Mouse (Mus musculus): Measurements from ENCODE around the gene Fam214b. TPM values are rescaled to one million over a fixed set of nuclear protein-coding genes. Genes with fewer than 3 reads are reported as not detected.

Gene Fam214b
- polyA plus RNA-seq, 1 experiment from 2014 or later = 44.8 TPM

- ATAC-seq (replicated peaks) = no peak
- no peaks in the 10 kb centered on the region for H3K9me3 ChIP-seq
- H3K4me1 ChIP-seq = peaks cover 40% of the 10 kb centered on the region
- H3K4me3 ChIP-seq = no peak overlapping the region
- no peak overlapping the region for H3K27ac ChIP-seq (replicated peaks)
- H3K36me3 ChIP-seq = peaks cover 41% of the 10 kb centered on the region
- no peak overlapping the region for H3K9ac ChIP-seq (replicated peaks)
- no peak overlapping the region for H3K4me2 ChIP-seq (replicated peaks)
- H3K27me3 ChIP-seq = no peaks in the 10 kb centered on the region
- 87% methylated on average over 10 of the region's 10 CpGs for WGBS
These were observed 9.7 kb downstream of the Fam214b start for GRCm38 (mm10) chr4:43036356-43036755.

GRCm38 (mm10) chr4:43035851-43036250 lies 10.2 kb downstream of the Fam214b start:
- Histone ChIP-seq H3K27ac (replicated peaks) (no peak overlapping the region), H3K9me3 (no peaks in the 10 kb centered on the region), H3K36me3 (peaks cover 41% of the 10 kb centered on the region), H3K9ac (replicated peaks) (no peak overlapping the region), H3K27me3 (no peaks in the 10 kb centered on the region), H3K4me2 (replicated peaks) (no peak overlapping the region), H3K4me3 (no peak overlapping the region), H3K4me1 (peaks cover 39% of the 10 kb centered on the region)
- no peak for ATAC-seq (replicated peaks)
- 88% methylated on average over 6 of the region's 6 CpGs for WGBS

- WGBS = 84% methylated on average over 14 of the region's 14 CpGs
- no peak for ATAC-seq (replicated peaks)
- H3K36me3 ChIP-seq = peaks cover 54% of the 10 kb centered on the region
These were observed 12.5 kb downstream of the Fam214b start for GRCm38 (mm10) chr4:43033481-43033880.

GRCm38 (mm10) chr4:43032501-43032900 lies 13.5 kb downstream of the Fam214b start:
- Histone ChIP-seq H3K9ac (replicated peaks) (no peak overlapping the region), H3K4me3 (no peak overlapping the region), H3K9me3 (no peaks in the 10 kb centered on the region), H3K36me3 (peaks cover 64% of the 10 kb centered on the region), H3K4me1 (peaks cover 26% of the 10 kb centered on the region), H3K27me3 (no peaks in the 10 kb centered on the region), H3K4me2 (replicated peaks) (no peak overlapping the region), H3K27ac (replicated peaks) (peak overlapping the region; percentile 90)
- 92% methylated on average over 1 of the region's 1 CpGs for WGBS
- ATAC-seq (replicated peaks) = no peak

More at GRCm38 (mm10) chr4:43033481-43033880, 12.5 kb downstream of the Fam214b start:
- H3K9ac ChIP-seq (replicated peaks) = no peak overlapping the region
- no peak overlapping the region for H3K4me3 ChIP-seq
- H3K9me3 ChIP-seq = no peaks in the 10 kb centered on the region
- H3K4me2 ChIP-seq (replicated peaks) = no peak overlapping the region
- H3K27ac ChIP-seq (replicated peaks) = no peak overlapping the region
- peaks cover 35% of the 10 kb centered on the region for H3K4me1 ChIP-seq
- no peaks in the 10 kb centered on the region for H3K27me3 ChIP-seq

- peak within 1 kb of the TSS; percentile 90 for H3K27ac ChIP-seq (replicated peaks)
- WGBS = under 1% methylated on average over 38 of the region's 38 CpGs
- peak within 1 kb of the TSS; percentile 71 for H3K4me2 ChIP-seq (replicated peaks)
- peak; percentile 97 for ATAC-seq (replicated peaks)
- H3K9ac ChIP-seq (replicated peaks) = peak within 1 kb of the TSS; percentile 82
- no peaks in the 10 kb centered on the region for H3K27me3 ChIP-seq
- H3K4me3 ChIP-seq = peak within 1 kb of the TSS; percentile 64
- peaks cover 69% of the 10 kb centered on the region for H3K36me3 ChIP-seq
- peaks cover 21% of the 10 kb centered on the region for H3K4me1 ChIP-seq
- H3K9me3 ChIP-seq = no peaks in the 10 kb centered on the region
These were observed 14.6 kb downstream of the Fam214b start, which contains the start of gene Stoml2 for GRCm38 (mm10) chr4:43031237-43031995. Gene Stoml2 (minus strand): TSS chr4:43031710.

GRCm38 (mm10) chr4:43030780-43031230 lies 15.2 kb downstream of the Fam214b start:
- no peaks in the 10 kb centered on the region for H3K9me3 ChIP-seq
- 3% methylated on average over 28 of the region's 28 CpGs for WGBS
- H3K4me2 ChIP-seq (replicated peaks) = peak overlapping the region; percentile 71
- H3K27me3 ChIP-seq = no peaks in the 10 kb centered on the region
- H3K4me1 ChIP-seq = peaks cover 21% of the 10 kb centered on the region
- peak; percentile 64 for ATAC-seq (replicated peaks)
- H3K36me3 ChIP-seq = peaks cover 64% of the 10 kb centered on the region
- H3K9ac ChIP-seq (replicated peaks) = peak overlapping the region; percentile 82
- peak overlapping the region; percentile 64 for H3K4me3 ChIP-seq
- peak overlapping the region; percentile 90 for H3K27ac ChIP-seq (replicated peaks)

GRCm38 (mm10) chr4:43030352-43030751 lies 15.7 kb downstream of the Fam214b start:
- no peaks in the 10 kb centered on the region for H3K27me3 ChIP-seq
- peak overlapping the region; percentile 90 for H3K27ac ChIP-seq (replicated peaks)
- peak overlapping the region; percentile 64 for H3K4me3 ChIP-seq
- H3K9me3 ChIP-seq = no peaks in the 10 kb centered on the region
- H3K4me1 ChIP-seq = peaks cover 21% of the 10 kb centered on the region
- WGBS = 77% methylated on average over 9 of the region's 9 CpGs
- H3K4me2 ChIP-seq (replicated peaks) = peak overlapping the region; percentile 71
- ATAC-seq (replicated peaks) = no peak
- peak overlapping the region; percentile 82 for H3K9ac ChIP-seq (replicated peaks)
- H3K36me3 ChIP-seq = peaks cover 59% of the 10 kb centered on the region

- H3K9me3 ChIP-seq = no peaks in the 10 kb centered on the region
- no peak for ATAC-seq (replicated peaks)
- no peaks in the 10 kb centered on the region for H3K27me3 ChIP-seq
- peaks cover 25% of the 10 kb centered on the region for H3K4me1 ChIP-seq
- H3K36me3 ChIP-seq = peaks cover 53% of the 10 kb centered on the region
- no peak overlapping the region for H3K9ac ChIP-seq (replicated peaks)
- H3K27ac ChIP-seq (replicated peaks) = no peak overlapping the region
- H3K4me2 ChIP-seq (replicated peaks) = peak overlapping the region; percentile 71
- 95% methylated on average over 9 of the region's 9 CpGs for WGBS
- no peak overlapping the region for H3K4me3 ChIP-seq
These were observed 16.3 kb downstream of the Fam214b start for GRCm38 (mm10) chr4:43029749-43030148.

- Histone ChIP-seq H3K9ac (replicated peaks) (no peak overlapping the region), H3K4me2 (replicated peaks) (no peak overlapping the region), H3K27ac (replicated peaks) (no peak overlapping the region), H3K36me3 (peaks cover 47% of the 10 kb centered on the region), H3K9me3 (no peaks in the 10 kb centered on the region), H3K4me3 (no peak overlapping the region), H3K4me1 (peaks cover 31% of the 10 kb centered on the region), H3K27me3 (no peaks in the 10 kb centered on the region)
- no peak for ATAC-seq (replicated peaks)
- 94% methylated on average over 7 of the region's 7 CpGs for WGBS
These were observed 16.9 kb downstream of the Fam214b start for GRCm38 (mm10) chr4:43029121-43029520.

GRCm38 (mm10) chr4:43025084-43025960 lies 20.7 kb downstream of the Fam214b start, which contains the start of gene Pigo:
Gene Pigo (minus strand): TSS chr4:43025819.
- peak; percentile 95 for ATAC-seq (replicated peaks)
- peak within 1 kb of the TSS; percentile 57 for H3K4me3 ChIP-seq
- H3K27me3 ChIP-seq = no peaks in the 10 kb centered on the region
- H3K4me2 ChIP-seq (replicated peaks) = peak within 1 kb of the TSS; percentile 59
- H3K9me3 ChIP-seq = no peaks in the 10 kb centered on the region
- peak within 1 kb of the TSS; percentile 90 for H3K27ac ChIP-seq (replicated peaks)
- WGBS = 8% methylated on average over 42 of the region's 42 CpGs
- H3K9ac ChIP-seq (replicated peaks) = peak within 1 kb of the TSS; percentile 48
- H3K4me1 ChIP-seq = peaks cover 22% of the 10 kb centered on the region
- H3K36me3 ChIP-seq = peaks cover 54% of the 10 kb centered on the region

GRCm38 (mm10) chr4:43024673-43025072 lies 21.3 kb downstream of the Fam214b start:
- no peaks in the 10 kb centered on the region for H3K27me3 ChIP-seq
- H3K9ac ChIP-seq (replicated peaks) = peak overlapping the region; percentile 48
- H3K9me3 ChIP-seq = no peaks in the 10 kb centered on the region
- no peak; the same call in 1 of the 2 replicates for ATAC-seq (replicated peaks)
- H3K27ac ChIP-seq (replicated peaks) = peak overlapping the region; percentile 90
- peak overlapping the region; percentile 57 for H3K4me3 ChIP-seq
- peaks cover 16% of the 10 kb centered on the region for H3K4me1 ChIP-seq
- H3K4me2 ChIP-seq (replicated peaks) = peak overlapping the region; percentile 59
- WGBS = 83% methylated on average over 14 of the region's 14 CpGs
- peaks cover 54% of the 10 kb centered on the region for H3K36me3 ChIP-seq

GRCm38 (mm10) chr4:43021341-43021740 lies 24.7 kb downstream of the Fam214b start:
- no peak overlapping the region for H3K4me3 ChIP-seq
- H3K4me2 ChIP-seq (replicated peaks) = no peak overlapping the region
- no peak overlapping the region for H3K27ac ChIP-seq (replicated peaks)
- ATAC-seq (replicated peaks) = no peak
- no peak overlapping the region for H3K9ac ChIP-seq (replicated peaks)
- 71% methylated on average over 17 of the region's 17 CpGs for whole genome bisulfite sequencing
- H3K36me3 ChIP-seq = peaks cover 53% of the 10 kb centered on the region
- H3K27me3 ChIP-seq = no peaks in the 10 kb centered on the region
- peaks cover 15% of the 10 kb centered on the region for H3K4me1 ChIP-seq
- H3K9me3 ChIP-seq = no peaks in the 10 kb centered on the region

All from forebrain, embryonic 15.5 days (tissue).